Comparison of ENCODE assay signal across 9 mouse cellular contexts in genomic region chr3:105053698-105054001, GRCm38 (mm10). TPM values are rescaled to one million over a fixed set of nuclear protein-coding genes. Genes with fewer than 3 reads are reported as not detected.
DNase-seq lines count a peak whose midpoint lies in the region; ATAC-seq lines count a peak whose summit lies in the region.
"Had no signal": no experiment of that assay in that cellular context is flagged by ENCODE, and none has a peak within 500 bp of the region (broad histone marks: within the 10 kb centered on the region; RNA-seq: fewer than 3 reads in every experiment).

No protein-coding gene starts in this region.

- no peaks in the 10 kb centered on the region for H3K9me3 ChIP-seq in heart, embryonic 10.5 days
- H3K9me3 ChIP-seq in forebrain, embryonic 15.5 days, result no peaks in the 10 kb centered on the region
- H3K9me3 ChIP-seq in liver, embryonic 15.5 days (replicated peaks), result no peaks in the 10 kb centered on the region

- no peak for ATAC-seq in forebrain, embryonic 15.5 days (replicated peaks)
- ATAC-seq in liver, embryonic 15.5 days (ENCODE audit: insufficient read depth), result no peak

- peak overlapping the region; percentile 93 for H3K27ac ChIP-seq in heart, embryonic 10.5 days
- peak overlapping the region; percentile 92 for H3K27ac ChIP-seq in forebrain, embryonic 15.5 days (replicated peaks)
- H3K27ac ChIP-seq in liver, embryonic 15.5 days (replicated peaks), result no peak overlapping the region

- no peaks in the 10 kb centered on the region for H3K27me3 ChIP-seq in heart, embryonic 10.5 days (ENCODE audit: insufficient read depth, poor library complexity, severe bottlenecking)
- H3K27me3 ChIP-seq in forebrain, embryonic 15.5 days, result no peaks in the 10 kb centered on the region
- peaks cover 53% of the 10 kb centered on the region for H3K27me3 ChIP-seq in liver, embryonic 15.5 days

- 61% methylated on average over 4 of the region's 4 CpGs for WGBS in heart, embryonic 10.5 days
- 77% methylated on average over 4 of the region's 4 CpGs for WGBS in forebrain, embryonic 15.5 days
- WGBS in liver, embryonic 15.5 days (ENCODE audit: insufficient replicate concordance), result 50% methylated on average over 4 of the region's 4 CpGs

- no peaks in the 10 kb centered on the region; the same call in 1 of the 2 replicates for H3K36me3 ChIP-seq in heart, embryonic 10.5 days
- no peaks in the 10 kb centered on the region for H3K36me3 ChIP-seq in forebrain, embryonic 15.5 days
- no peaks in the 10 kb centered on the region for H3K36me3 ChIP-seq in liver, embryonic 15.5 days (replicated peaks)

- peaks cover 56% of the 10 kb centered on the region for H3K4me1 ChIP-seq in heart, embryonic 10.5 days
- H3K4me1 ChIP-seq in forebrain, embryonic 15.5 days, result peaks cover 36% of the 10 kb centered on the region
- peaks cover 2% of the 10 kb centered on the region; the same call in 1 of the 2 replicates for H3K4me1 ChIP-seq in liver, embryonic 15.5 days (replicated peaks)

- DNase-seq in heart, embryonic 10.5 days (ENCODE audit: low spot score), result no peak
- DNase-seq in heart, postnatal 36 days, result no peak
- DNase-seq in 416B (ENCODE audit: low read depth), result peak; percentile 20
- no peak for DNase-seq in frontal cortex, postnatal 25 days (ENCODE audit: low spot score in 2 of 2)
- no peak for DNase-seq in urinary bladder, postnatal 10 days (ENCODE audit: low spot score)
- DNase-seq in adrenal gland, postnatal 10 days, result no peak

- H3K9ac ChIP-seq in forebrain, embryonic 15.5 days (replicated peaks), result peak overlapping the region; percentile 92
- no peak overlapping the region for H3K9ac ChIP-seq in liver, embryonic 15.5 days

- H3K4me2 ChIP-seq in forebrain, embryonic 15.5 days (replicated peaks), result peak overlapping the region; percentile 76
- H3K4me2 ChIP-seq in liver, embryonic 15.5 days, result peak overlapping the region; percentile 68

- H3K4me3 ChIP-seq in heart, embryonic 10.5 days, result peak overlapping the region; percentile 88
- peak overlapping the region; percentile 79 for H3K4me3 ChIP-seq in forebrain, embryonic 15.5 days
- no peak overlapping the region; the same call in 1 of the 2 replicates for H3K4me3 ChIP-seq in liver, embryonic 15.5 days (replicated peaks)

- intact Hi-C loops in heart, postnatal 36 days (cut with DNase I), result no loop called here

RNA-seq across cellular contexts. Expression of gene Cttnbp2nl, which starts 0.7 kb away (rescaled TPM):
- 35.9 and 37.4 TPM in 2 replicates for polyA plus RNA-seq in heart, embryonic 10.5 days (2016; fragmentation: Nextera tagmentation; extraction: Ambion mirVana)
- 10 to 100 TPM; 18.9 to 19.6 TPM for total RNA-seq in heart, postnatal 36 days (2021)
- 54.8 and 61.1 TPM in 2 replicates for polyA plus RNA-seq in forebrain, embryonic 15.5 days (2015; fragmentation: Nextera tagmentation; extraction: Ambion mirVana)
- 2.1 and 2.2 TPM in 2 replicates for polyA plus RNA-seq in liver, embryonic 15.5 days (2015; fragmentation: Nextera tagmentation; extraction: Ambion mirVana)
- 10 to 100 TPM; 22.3 to 29.2 TPM for total RNA-seq in adrenal gland, postnatal 10 days (2021)

RNA-seq across cellular contexts. Expression of gene 4930564D02Rik, which starts 13.0 kb away (rescaled TPM):
- polyA plus RNA-seq in heart, embryonic 10.5 days (2016; fragmentation: Nextera tagmentation; extraction: Ambion mirVana), result not detected in 2 replicates
- total RNA-seq in heart, postnatal 36 days (2021), result not detected
- not detected in 2 replicates for polyA plus RNA-seq in forebrain, embryonic 15.5 days (2015; fragmentation: Nextera tagmentation; extraction: Ambion mirVana)
- not detected in 2 replicates for polyA plus RNA-seq in liver, embryonic 15.5 days (2015; fragmentation: Nextera tagmentation; extraction: Ambion mirVana)
- not detected for total RNA-seq in adrenal gland, postnatal 10 days (2021)
- polyA plus RNA-seq: large intestine, adult 2 months had no signal

Comparison
In these comparisons a context has a peak if more than half of its experiments do, and no peak if none do; other contexts are left out.
1. RNA of gene Cttnbp2nl, which starts 0.7 kb away (polyA plus RNA-seq): 54.8 to 61.1 TPM in forebrain, embryonic 15.5 days and 35.9 to 37.4 TPM in heart, embryonic 10.5 days; 2.1 to 2.2 TPM in liver, embryonic 15.5 days; every median in the first group is over 10 times any median in the second.